Mouse (Mus musculus) myocyte (in vitro differentiated cells): ENCODE results near the gene Gm17324.

Experiments used
- CEBPB ChIP-seq: IDR thresholded peaks from 2 replicates; pipeline ENCODE4 v1.6.1; 2011; ENCODE audit warnings: mild to moderate bottlenecking, moderate library complexity; ENCODE audit not compliant: poor library complexity, insufficient read depth, severe bottlenecking
- E2F4 ChIP-seq: IDR thresholded peaks from one replicate; pipeline ENCODE4 v1.6.1; 2011; ENCODE audit warnings: mild to moderate bottlenecking, control low read depth, moderate library complexity; ENCODE audit not compliant: insufficient read depth
- MAX ChIP-seq: IDR thresholded peaks from one replicate; pipeline ENCODE4 v1.6.1; 2011; ENCODE audit warnings: low read depth, mild to moderate bottlenecking, control low read depth
- MYOD1 ChIP-seq, 3 experiments: IDR thresholded peaks; one replicate each; pipeline ENCODE4 v1.6.1; 2011; ENCODE audit warnings: control low read depth in 2 of 3, low read depth in 2 of 3, mild to moderate bottlenecking in 2 of 3, moderate library complexity in 1 of 3; ENCODE audit not compliant: insufficient read length in 2 of 3, control insufficient read depth in 1 of 3
- MYOG ChIP-seq, 3 experiments: IDR thresholded peaks; one replicate each; pipeline ENCODE4 v1.6.1; 2011; ENCODE audit warnings: control low read depth in 2 of 3, low read depth in 2 of 3, mild to moderate bottlenecking in 2 of 3; ENCODE audit not compliant: insufficient read length in 2 of 3, control insufficient read depth in 1 of 3, insufficient read depth in 1 of 3
- POLR2A ChIP-seq: IDR thresholded peaks from one replicate; pipeline ENCODE4 v1.6.1; 2011; ENCODE audit warnings: low read depth, mild to moderate bottlenecking, control low read depth, moderate library complexity; ENCODE audit not compliant: insufficient read length
- POLR2AphosphoS2 ChIP-seq: IDR thresholded peaks from one replicate; pipeline ENCODE4 v1.6.1; 2011; ENCODE audit warnings: low read depth, control low read depth; ENCODE audit not compliant: insufficient read length
- SRF ChIP-seq: IDR thresholded peaks from one replicate; pipeline ENCODE4 v1.6.1; 2011; ENCODE audit warnings: low read depth; ENCODE audit not compliant: control insufficient read depth, insufficient read length
- TCF3 ChIP-seq: IDR thresholded peaks from one replicate; pipeline ENCODE4 v1.6.1; 2011; ENCODE audit warnings: low read depth, control low read depth; ENCODE audit not compliant: insufficient read length
- USF1 ChIP-seq: IDR thresholded peaks from one replicate; pipeline ENCODE4 v1.6.1; 2011; ENCODE audit warnings: low read depth, mild to moderate bottlenecking, control low read depth, moderate library complexity

DNA sequence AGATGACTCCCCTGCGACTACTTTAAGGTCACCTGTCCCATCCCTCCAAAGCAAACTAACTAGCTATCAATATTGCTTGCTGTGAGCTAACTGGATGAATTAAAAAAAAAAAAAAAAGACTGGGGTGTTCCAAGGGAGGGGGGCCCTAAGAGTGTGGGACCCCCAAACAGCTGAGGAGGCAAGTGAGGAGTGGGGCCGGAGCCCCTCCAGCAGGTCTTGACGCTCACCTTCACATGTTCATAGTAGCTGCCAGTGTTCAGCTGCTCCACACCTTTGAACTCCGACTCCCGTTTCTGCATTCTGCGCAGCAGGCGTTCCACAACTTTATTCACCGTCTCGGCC, 6.4 kb downstream of the Gm17324 start:
- TF ChIP-seq POLR2A (no peak), USF1 (no peak), MYOG (IDR thresholded peaks at IDR 0.05; ENCODE audit: control insufficient read depth in 1 of 3, insufficient read depth in 1 of 3, insufficient read length in 2 of 3, low read depth in 2 of 3) (no peak), SRF (no peak), POLR2AphosphoS2 (no peak), MAX (no peak), E2F4 (no peak), TCF3 (no peak), MYOD1 (IDR thresholded peaks at IDR 0.05; ENCODE audit: control insufficient read depth in 1 of 3, insufficient read length in 2 of 3, low read depth in 2 of 3) (no peak), CEBPB (no peak)
